Mouse (Mus musculus) macrophage (primary cell): ENCODE data around the gene Tubb3. TPM values are rescaled to one million over a fixed set of nuclear protein-coding genes. Genes with fewer than 3 reads are reported as not detected.

Source experiments
- H3K27ac ChIP-seq: fragments of 350-480 bp; formaldehyde crosslinking; 2 replicates; pipeline ENCODE4 v1.9.0; 2021
- H3K36me3 ChIP-seq: fragments of 350-480 bp; formaldehyde crosslinking; 2 replicates; pipeline ENCODE4 v1.9.0; 2021; ENCODE audit errors: inconsistent target
- H3K4me3 ChIP-seq: fragments of 350-480 bp; formaldehyde crosslinking; 2 replicates; pipeline ENCODE4 v1.9.0; 2021; ENCODE audit errors: inconsistent target
- H3K79me2 ChIP-seq: fragments of 350-480 bp; formaldehyde crosslinking; 2 replicates; pipeline ENCODE4 v1.9.0; 2021; ENCODE audit errors: inconsistent target
- WGBS: methylation state at CpG from one replicate; pipeline ENCODE4 v1.1.7; 2026; ENCODE audit warnings: inconsistent platforms; ENCODE audit not compliant: missing documents; 5-methylcytosine and 5-hydroxymethylcytosine counted together
- polyA plus RNA-seq: library from polyadenylated mRNA; stranded (reverse); fragments of 250-400 nt; gene quantifications from 3 replicates; pipeline ENCODE4 v1.2.4, GENCODE M21; 2018; ENCODE audit warnings: inconsistent platforms

The Tubb3 gene
- polyA plus RNA-seq, 1 experiment from 2014 or later: not detected

DNA sequence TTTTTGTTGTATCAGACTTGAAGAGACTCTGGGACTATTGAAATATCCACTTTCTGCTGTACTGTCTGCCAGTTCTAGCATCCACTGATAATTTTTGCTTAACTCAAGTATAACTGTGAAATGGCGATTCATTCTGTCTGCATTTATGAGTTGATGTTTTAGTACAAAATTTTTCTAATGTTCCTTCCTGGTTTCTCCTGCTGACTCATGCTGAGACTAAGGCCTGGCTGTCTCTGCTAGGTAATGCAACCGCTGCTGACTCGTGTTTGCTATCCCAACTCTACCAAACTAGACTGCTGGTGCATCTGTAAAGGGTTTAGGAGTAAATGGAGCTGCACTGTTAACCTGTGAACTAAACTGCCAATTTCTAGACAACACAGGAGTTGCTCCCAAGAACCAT is 56.3 kb downstream of the Tubb3 start:
- Histone ChIP-seq H3K4me3 (no peak overlapping the region), H3K36me3 (no peaks in the 10 kb centered on the region), H3K79me2 (no peaks in the 10 kb centered on the region), H3K27ac (no peak overlapping the region)
- 30% methylated on average over 3 of the region's 3 CpGs for WGBS

Other genes with a start within 250 kb of the Tubb3 start
- gene Dpep1, start 225.2 kb upstream of the Tubb3 start, polyA plus RNA-seq: not detected in 3 replicates
- 35.0 to 103 TPM (median 101 TPM) in 3 replicates for gene Chmp1a, start 198.7 kb upstream of the Tubb3 start, polyA plus RNA-seq
- gene Spata33, start 198.6 kb upstream of the Tubb3 start, polyA plus RNA-seq: 0.27 to 1.4 TPM (median 0.40 TPM) in 3 replicates
- gene Cdk10, start 186.6 kb upstream of the Tubb3 start, polyA plus RNA-seq: 13.9 to 19.0 TPM (median 17.2 TPM) in 3 replicates
- gene Spata2l, start 175.2 kb upstream of the Tubb3 start, polyA plus RNA-seq: 2.4 to 3.9 TPM (median 2.8 TPM) in 3 replicates
- 9.8 to 12.0 TPM (median 11.1 TPM) in 3 replicates for gene Zfp276, start 157.2 kb upstream of the Tubb3 start, polyA plus RNA-seq
- 10.8 to 15.8 TPM (median 14.7 TPM) in 3 replicates for gene Vps9d1, start 157.1 kb upstream of the Tubb3 start, polyA plus RNA-seq
- gene Fanca, start 92.8 kb upstream of the Tubb3 start, polyA plus RNA-seq: 1.4 to 7.1 TPM (median 4.2 TPM) in 3 replicates
- not detected in 3 replicates for gene Spire2, start 78.7 kb upstream of the Tubb3 start, polyA plus RNA-seq
- 120 to 135 TPM (median 125 TPM) in 3 replicates for gene Tcf25, start 37.7 kb upstream of the Tubb3 start, polyA plus RNA-seq
- not detected in 3 replicates for gene Mc1r, start 4.3 kb upstream of the Tubb3 start, polyA plus RNA-seq
- 10.3 to 15.7 TPM (median 13.9 TPM) in 3 replicates for gene Def8, start 12.1 kb downstream of the Tubb3 start, polyA plus RNA-seq
- gene Afg3l1, start 66.5 kb downstream of the Tubb3 start, polyA plus RNA-seq: 17.0 to 28.3 TPM (median 19.3 TPM) in 3 replicates
- not detected in 3 replicates for gene Dbndd1, start 104.0 kb downstream of the Tubb3 start, polyA plus RNA-seq
- gene Gas8, start 107.4 kb downstream of the Tubb3 start, polyA plus RNA-seq: 16.7 to 41.8 TPM (median 18.2 TPM) in 3 replicates
- 1.3 to 2.2 TPM (median 1.3 TPM) in 3 replicates for gene Rhou, start 242.5 kb downstream of the Tubb3 start, polyA plus RNA-seq